Mouse (Mus musculus): ENCODE data around the gene Tchhl1. TPM values are rescaled to one million over a fixed set of nuclear protein-coding genes. Genes with fewer than 3 reads are reported as not detected.

Tchhl1 gene
- not detected for polyA plus RNA-seq (2014; fragmentation: Illumina TruSeq; extraction: RNeasy Lipid Tissue Mini Kit (QIAGEN cat#74804); ENCODE audit: low read depth, low replicate concordance)

DNA sequence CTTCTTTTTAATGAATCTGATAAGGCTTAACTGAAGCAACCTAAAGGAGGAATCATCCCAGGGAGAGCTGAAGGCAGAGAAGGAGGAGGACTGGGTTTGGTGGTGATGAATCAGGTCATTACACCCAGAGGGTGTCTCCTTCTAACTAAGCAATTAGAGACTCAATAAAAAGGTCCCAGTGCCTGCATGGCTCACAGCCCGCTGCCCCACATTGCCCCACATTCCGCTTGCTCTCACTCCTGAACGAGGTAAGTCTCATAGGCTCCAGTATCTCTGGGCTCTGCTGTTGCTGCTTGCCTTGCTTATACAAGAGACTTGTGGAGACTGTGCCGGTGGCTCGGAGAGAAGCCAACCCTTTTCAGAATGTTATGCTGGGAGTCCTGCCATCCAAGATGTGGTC lies at the start of gene Tchhl1:
Gene Tchhl1, plus strand, starts transcription at position 194 of the 400 bp plus-strand sequence.

GRCm38 (mm10) chr3:93442030-93442429 lies 26.5 kb upstream of the Tchhl1 start, which contains the start of gene Tchh:
Gene Tchh, plus strand, starts transcription at chr3:93442330.

GRCm38 (mm10) chr3:93520330-93521193 lies 52.0 kb downstream of the Tchhl1 start, which contains the start of gene S100a11:
Gene S100a11, plus strand, starts transcription at chr3:93520488.

Other genes with a start within 250 kb of the Tchhl1 start
- gene Flg, start 195.2 kb upstream of the Tchhl1 start, polyA plus RNA-seq (2014; fragmentation: Illumina TruSeq; extraction: RNeasy Lipid Tissue Mini Kit (QIAGEN cat#74804); ENCODE audit: low read depth, low replicate concordance) = not detected
- gene Hrnr, start 149.0 kb upstream of the Tchhl1 start, polyA plus RNA-seq (2014; fragmentation: Illumina TruSeq; extraction: RNeasy Lipid Tissue Mini Kit (QIAGEN cat#74804); ENCODE audit: low read depth, low replicate concordance) = not detected
- gene Rptn, start 75.1 kb upstream of the Tchhl1 start, polyA plus RNA-seq (2014; fragmentation: Illumina TruSeq; extraction: RNeasy Lipid Tissue Mini Kit (QIAGEN cat#74804); ENCODE audit: low read depth, low replicate concordance) = not detected
- gene Tchh, start 26.4 kb upstream of the Tchhl1 start, polyA plus RNA-seq (2014; fragmentation: Illumina TruSeq; extraction: RNeasy Lipid Tissue Mini Kit (QIAGEN cat#74804); ENCODE audit: low read depth, low replicate concordance) = 0.84 TPM
- 31.3 TPM for gene S100a11, start 51.7 kb downstream of the Tchhl1 start, polyA plus RNA-seq (2014; fragmentation: Illumina TruSeq; extraction: RNeasy Lipid Tissue Mini Kit (QIAGEN cat#74804); ENCODE audit: low read depth, low replicate concordance)
- gene S100a10, start 86.3 kb downstream of the Tchhl1 start, polyA plus RNA-seq (2014; fragmentation: Illumina TruSeq; extraction: RNeasy Lipid Tissue Mini Kit (QIAGEN cat#74804); ENCODE audit: low read depth, low replicate concordance) = 8.2 TPM
- not detected for gene Tdpoz2, start 183.9 kb downstream of the Tchhl1 start, polyA plus RNA-seq (2014; fragmentation: Illumina TruSeq; extraction: RNeasy Lipid Tissue Mini Kit (QIAGEN cat#74804); ENCODE audit: low read depth, low replicate concordance)
- gene Tdpoz1, start 207.6 kb downstream of the Tchhl1 start, polyA plus RNA-seq (2014; fragmentation: Illumina TruSeq; extraction: RNeasy Lipid Tissue Mini Kit (QIAGEN cat#74804); ENCODE audit: low read depth, low replicate concordance) = not detected
- gene Gm37596, start 224.3 kb downstream of the Tchhl1 start, polyA plus RNA-seq (2014; fragmentation: Illumina TruSeq; extraction: RNeasy Lipid Tissue Mini Kit (QIAGEN cat#74804); ENCODE audit: low read depth, low replicate concordance) = not detected